Mouse (Mus musculus): Measurements from ENCODE around the gene Ctnnd2. TPM values are rescaled to one million over a fixed set of nuclear protein-coding genes. Genes with fewer than 3 reads are reported as not detected.

The Ctnnd2 gene
- polyA plus RNA-seq, 1 experiment from 2014 or later, result 3.3 TPM

DNA sequence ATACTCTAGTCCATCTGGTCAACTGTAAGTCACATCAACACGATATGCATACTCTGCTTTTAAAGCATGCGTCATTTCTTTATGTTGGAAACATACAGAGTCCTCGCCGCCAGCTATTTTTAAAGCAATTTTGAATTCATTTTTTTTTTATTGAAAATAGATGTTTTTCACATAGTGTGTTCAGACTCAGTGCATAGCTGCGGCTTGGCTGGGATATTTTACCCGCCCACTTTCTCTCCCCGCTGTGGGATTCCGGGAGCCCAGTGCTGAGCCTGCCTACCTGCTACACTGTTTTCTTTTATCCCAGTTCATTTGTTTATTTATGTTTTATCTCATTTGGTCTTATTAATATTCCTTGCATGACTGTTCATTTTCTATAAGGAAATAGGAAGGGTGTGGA, 724.9 kb downstream of the Ctnnd2 start:
- Histone ChIP-seq H3K4me3 (replicated peaks) (no peak overlapping the region), H3K27ac (no peak overlapping the region), H3K4me1 (replicated peaks) (no peaks in the 10 kb centered on the region), H3K4me2 (no peak overlapping the region), H3K9me3 (no peaks in the 10 kb centered on the region), H3K27me3 (no peaks in the 10 kb centered on the region), H3K36me3 (no peaks in the 10 kb centered on the region), H3K9ac (replicated peaks) (no peak overlapping the region)
- ATAC-seq (ENCODE audit: insufficient number of reproducible peaks, insufficient read depth, low FRiP score, low TSS enrichment, low read depth), result no peak
- WGBS, result 91% methylated on average over 8 of the region's 8 CpGs

DNA sequence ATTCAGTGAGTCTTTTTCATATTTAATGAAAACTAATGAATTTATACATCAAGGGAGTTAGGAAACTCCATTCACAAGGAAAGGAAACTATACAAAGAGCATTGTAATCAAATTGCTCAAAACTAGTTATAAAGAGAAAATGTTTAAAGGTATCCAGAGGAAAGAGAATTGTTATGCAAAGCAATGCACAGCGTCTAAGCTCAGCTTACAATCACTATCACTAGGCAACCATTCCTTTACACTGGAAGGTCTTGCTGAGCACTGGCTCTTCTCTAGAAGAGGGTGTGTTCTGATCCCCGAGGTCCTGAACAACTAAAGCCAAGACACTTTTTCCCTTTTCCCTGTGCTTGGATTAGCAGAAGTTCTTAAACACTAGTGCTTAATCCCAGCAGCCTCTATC, 735.6 kb downstream of the Ctnnd2 start:
- ATAC-seq (ENCODE audit: insufficient number of reproducible peaks, insufficient read depth, low FRiP score, low TSS enrichment, low read depth), result no peak
- H3K4me1 ChIP-seq (replicated peaks), result no peaks in the 10 kb centered on the region

DNA sequence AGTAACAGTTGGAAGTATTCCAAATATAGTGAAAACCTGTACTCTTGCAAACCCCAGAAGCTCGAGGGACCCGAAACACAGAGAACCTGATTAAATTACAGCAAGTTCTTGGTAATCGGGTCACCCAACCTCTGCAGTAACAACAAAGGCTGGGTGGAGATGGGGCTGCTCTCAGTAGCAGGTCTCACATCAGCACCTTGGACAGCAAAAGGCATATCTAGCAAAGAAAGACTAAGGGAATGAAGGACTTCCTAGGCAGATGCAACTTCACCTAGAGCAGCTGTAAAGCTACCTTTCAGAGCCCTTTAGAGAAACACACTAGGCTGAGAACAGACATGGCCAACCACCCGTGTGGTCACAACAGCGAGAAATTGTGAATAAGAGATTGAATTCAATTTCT, 741.0 kb downstream of the Ctnnd2 start:
- Histone ChIP-seq H3K9ac (replicated peaks) (no peak overlapping the region), H3K4me2 (no peak overlapping the region), H3K36me3 (no peaks in the 10 kb centered on the region), H3K4me1 (replicated peaks) (no peaks in the 10 kb centered on the region), H3K4me3 (replicated peaks) (no peak overlapping the region), H3K27me3 (no peaks in the 10 kb centered on the region), H3K9me3 (no peaks in the 10 kb centered on the region), H3K27ac (no peak overlapping the region)
- no peak for ATAC-seq (ENCODE audit: insufficient number of reproducible peaks, insufficient read depth, low FRiP score, low TSS enrichment, low read depth)
- WGBS, result 76% methylated on average over 5 of the region's 5 CpGs

More for the DNA sequence above, 735.6 kb downstream of the Ctnnd2 start:
- Histone ChIP-seq H3K4me2 (no peak overlapping the region), H3K4me3 (replicated peaks) (no peak overlapping the region), H3K27ac (no peak overlapping the region), H3K36me3 (no peaks in the 10 kb centered on the region), H3K9me3 (no peaks in the 10 kb centered on the region), H3K27me3 (no peaks in the 10 kb centered on the region), H3K9ac (replicated peaks) (no peak overlapping the region)
- 48% methylated on average over 2 of the region's 2 CpGs for WGBS

DNA sequence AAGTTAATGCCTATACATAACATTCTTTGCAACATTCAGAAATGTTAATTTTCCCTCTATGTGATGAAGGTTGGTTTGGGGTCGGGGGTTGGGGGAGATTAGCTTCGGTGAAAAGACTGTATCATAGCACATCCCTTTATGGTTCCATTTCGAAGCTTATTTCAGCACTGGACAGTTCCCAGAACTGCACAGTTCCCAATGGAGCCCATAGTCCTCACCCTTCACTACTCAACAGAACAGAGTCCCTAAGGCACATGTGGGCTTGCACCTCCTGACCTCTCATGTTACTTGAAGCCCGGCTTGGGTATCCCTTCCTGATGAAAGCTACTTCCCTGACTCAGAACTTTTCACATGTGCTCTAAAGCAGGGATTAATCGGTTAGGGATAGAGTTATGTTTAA, 753.4 kb downstream of the Ctnnd2 start:
- WGBS, result 72% methylated on average over 5 of the region's 5 CpGs
- H3K36me3 ChIP-seq, result no peaks in the 10 kb centered on the region
- ATAC-seq (ENCODE audit: insufficient number of reproducible peaks, insufficient read depth, low FRiP score, low TSS enrichment, low read depth), result no peak
- no peak overlapping the region for H3K27ac ChIP-seq
- no peaks in the 10 kb centered on the region for H3K9me3 ChIP-seq
- no peak overlapping the region for H3K9ac ChIP-seq (replicated peaks)
- no peaks in the 10 kb centered on the region for H3K27me3 ChIP-seq
- no peak overlapping the region for H3K4me2 ChIP-seq
- no peak overlapping the region for H3K4me3 ChIP-seq (replicated peaks)
- H3K4me1 ChIP-seq (replicated peaks), result no peaks in the 10 kb centered on the region

GRCm38 (mm10) chr15:30927632-30928031, 755.2 kb downstream of the Ctnnd2 start:
- no peak overlapping the region for H3K4me3 ChIP-seq (replicated peaks)
- WGBS, result 50% methylated on average over 7 of the region's 7 CpGs
- no peaks in the 10 kb centered on the region for H3K27me3 ChIP-seq
- H3K9me3 ChIP-seq, result no peaks in the 10 kb centered on the region
- H3K4me2 ChIP-seq, result no peak overlapping the region
- no peaks in the 10 kb centered on the region for H3K36me3 ChIP-seq
- ATAC-seq (ENCODE audit: insufficient number of reproducible peaks, insufficient read depth, low FRiP score, low TSS enrichment, low read depth), result no peak
- H3K4me1 ChIP-seq (replicated peaks), result no peaks in the 10 kb centered on the region
- no peak overlapping the region for H3K27ac ChIP-seq
- no peak overlapping the region for H3K9ac ChIP-seq (replicated peaks)

DNA sequence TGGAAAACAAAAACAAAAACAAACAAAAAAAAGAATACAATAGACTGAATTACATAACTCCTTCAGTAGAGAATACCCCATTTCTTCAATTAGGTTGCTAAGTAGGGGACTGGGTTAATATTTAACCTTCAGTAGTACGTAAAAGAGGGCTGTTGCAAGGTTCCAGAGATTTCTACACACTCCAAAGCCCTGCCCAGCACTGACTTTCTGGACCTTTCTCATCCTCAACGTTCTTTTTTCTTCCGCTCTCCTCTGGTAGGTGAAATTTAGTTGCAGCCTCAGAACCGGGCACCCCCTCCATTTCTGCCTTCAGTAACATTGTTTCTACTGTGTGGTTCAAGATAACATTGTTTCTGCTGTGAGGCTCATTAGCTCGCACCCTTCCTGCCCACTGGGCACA, 759.5 kb downstream of the Ctnnd2 start:
- WGBS, result 87% methylated on average over 5 of the region's 5 CpGs
- no peaks in the 10 kb centered on the region for H3K9me3 ChIP-seq
- ATAC-seq (ENCODE audit: insufficient number of reproducible peaks, insufficient read depth, low FRiP score, low TSS enrichment, low read depth), result no peak
- no peaks in the 10 kb centered on the region for H3K4me1 ChIP-seq (replicated peaks)
- H3K4me2 ChIP-seq, result no peak overlapping the region
- no peak overlapping the region for H3K27ac ChIP-seq
- no peaks in the 10 kb centered on the region for H3K36me3 ChIP-seq
- H3K27me3 ChIP-seq, result 0 out of 2 replicates have a peak, but pooled peaks cover 3% of the 10 kb centered on the region
- H3K9ac ChIP-seq (replicated peaks), result no peak overlapping the region
- no peak overlapping the region for H3K4me3 ChIP-seq (replicated peaks)

DNA sequence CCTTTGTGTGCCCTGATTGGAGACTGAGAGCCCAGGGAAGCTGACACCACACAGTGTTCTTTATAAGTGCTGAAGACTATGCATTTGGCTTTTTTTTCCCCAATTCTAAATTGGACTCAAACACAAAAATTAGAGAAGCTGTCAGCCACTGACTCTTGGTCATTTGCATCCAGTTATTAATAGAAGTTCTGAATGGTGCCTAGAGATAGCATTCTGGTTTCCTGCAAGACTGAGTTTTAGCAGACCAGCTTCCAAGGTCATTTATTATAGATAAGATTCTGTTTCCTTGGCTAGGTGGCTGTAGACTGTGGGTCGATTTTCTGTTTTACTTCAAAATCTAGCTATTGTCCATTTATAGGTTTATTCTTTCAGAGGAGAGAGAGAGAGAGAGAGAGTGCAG, 773.5 kb downstream of the Ctnnd2 start:
- no peak overlapping the region for H3K9ac ChIP-seq (replicated peaks)

DNA sequence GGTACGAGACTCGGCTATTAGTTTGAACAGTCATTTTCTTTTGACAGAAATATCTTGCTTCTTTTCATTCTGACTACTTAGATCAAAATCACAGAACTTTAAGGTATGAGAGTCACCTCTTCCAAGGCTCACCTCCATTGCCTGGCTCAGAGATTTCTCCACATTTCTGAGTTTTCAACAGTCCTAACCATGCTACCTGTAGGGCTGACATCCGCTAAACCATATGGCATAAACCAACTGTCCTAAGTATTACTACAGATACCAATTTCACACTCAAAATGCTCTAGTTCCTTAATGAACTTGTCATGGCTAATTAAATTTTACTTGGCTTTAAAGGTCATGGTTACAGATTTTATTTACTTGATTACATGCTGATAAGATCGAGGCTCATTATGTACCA, 786.1 kb downstream of the Ctnnd2 start:
- H3K27me3 ChIP-seq, result no peaks in the 10 kb centered on the region
- no peaks in the 10 kb centered on the region for H3K4me1 ChIP-seq (replicated peaks)
- no peaks in the 10 kb centered on the region for H3K9me3 ChIP-seq
- H3K4me2 ChIP-seq, result no peak overlapping the region
- no peak overlapping the region for H3K27ac ChIP-seq
- H3K4me3 ChIP-seq (replicated peaks), result no peak overlapping the region
- ATAC-seq (ENCODE audit: insufficient number of reproducible peaks, insufficient read depth, low FRiP score, low TSS enrichment, low read depth), result no peak
- no peaks in the 10 kb centered on the region for H3K36me3 ChIP-seq
- WGBS, result 86% methylated on average over 4 of the region's 4 CpGs
- H3K9ac ChIP-seq (replicated peaks), result no peak overlapping the region

More for the DNA sequence above, 773.5 kb downstream of the Ctnnd2 start:
- Histone ChIP-seq H3K4me1 (replicated peaks) (no peaks in the 10 kb centered on the region; the same call in 1 of the 2 replicates), H3K36me3 (no peaks in the 10 kb centered on the region), H3K4me3 (replicated peaks) (no peak overlapping the region), H3K4me2 (no peak overlapping the region), H3K27ac (no peak overlapping the region), H3K27me3 (0 out of 2 replicates have a peak, but pooled peaks cover 3% of the 10 kb centered on the region), H3K9me3 (no peaks in the 10 kb centered on the region)
- 64% methylated on average over 1 of the region's 1 CpGs for WGBS
- no peak for ATAC-seq (ENCODE audit: insufficient number of reproducible peaks, insufficient read depth, low FRiP score, low TSS enrichment, low read depth)

GRCm38 (mm10) chr15:30962421-30963160, 790.2 kb downstream of the Ctnnd2 start:
- Histone ChIP-seq H3K27ac (no peak overlapping the region), H3K9me3 (no peaks in the 10 kb centered on the region), H3K4me3 (replicated peaks) (no peak overlapping the region), H3K4me2 (no peak overlapping the region), H3K27me3 (no peaks in the 10 kb centered on the region), H3K4me1 (replicated peaks) (no peaks in the 10 kb centered on the region), H3K36me3 (no peaks in the 10 kb centered on the region), H3K9ac (replicated peaks) (no peak overlapping the region)
- 74% methylated on average over 8 of the region's 8 CpGs for WGBS
- no peak for ATAC-seq (ENCODE audit: insufficient number of reproducible peaks, insufficient read depth, low FRiP score, low TSS enrichment, low read depth)

- no peak for ATAC-seq (ENCODE audit: insufficient number of reproducible peaks, insufficient read depth, low FRiP score, low TSS enrichment, low read depth)
- 51% methylated on average over 7 of the region's 7 CpGs for WGBS
- Histone ChIP-seq H3K4me1 (replicated peaks) (no peaks in the 10 kb centered on the region), H3K27ac (no peak overlapping the region), H3K9me3 (no peaks in the 10 kb centered on the region), H3K9ac (replicated peaks) (no peak overlapping the region), H3K4me2 (no peak overlapping the region), H3K4me3 (replicated peaks) (no peak overlapping the region), H3K36me3 (no peaks in the 10 kb centered on the region), H3K27me3 (no peaks in the 10 kb centered on the region)
Observed at GRCm38 (mm10) chr15:30964046-30964445, 791.7 kb downstream of the Ctnnd2 start.

GRCm38 (mm10) chr15:30964865-30965679, 792.7 kb downstream of the Ctnnd2 start:
- WGBS, result 44% methylated on average over 4 of the region's 4 CpGs
- no peaks in the 10 kb centered on the region for H3K27me3 ChIP-seq
- no peaks in the 10 kb centered on the region for H3K4me1 ChIP-seq (replicated peaks)
- no peak overlapping the region for H3K4me2 ChIP-seq
- ATAC-seq (ENCODE audit: insufficient number of reproducible peaks, insufficient read depth, low FRiP score, low TSS enrichment, low read depth), result no peak
- H3K4me3 ChIP-seq (replicated peaks), result no peak overlapping the region
- no peak overlapping the region for H3K27ac ChIP-seq
- H3K9me3 ChIP-seq, result no peaks in the 10 kb centered on the region
- H3K9ac ChIP-seq (replicated peaks), result no peak overlapping the region
- H3K36me3 ChIP-seq, result no peaks in the 10 kb centered on the region
